Mouse (Mus musculus) right cerebral cortex, postnatal 14 days (tissue): ENCODE measurements around the gene Ppp1r9a.

ENCODE experiments used
- DNase-seq: peaks from one replicate; pipeline ENCODE4 v3.0.0; 2022

Gene Ppp1r9a

DNA sequence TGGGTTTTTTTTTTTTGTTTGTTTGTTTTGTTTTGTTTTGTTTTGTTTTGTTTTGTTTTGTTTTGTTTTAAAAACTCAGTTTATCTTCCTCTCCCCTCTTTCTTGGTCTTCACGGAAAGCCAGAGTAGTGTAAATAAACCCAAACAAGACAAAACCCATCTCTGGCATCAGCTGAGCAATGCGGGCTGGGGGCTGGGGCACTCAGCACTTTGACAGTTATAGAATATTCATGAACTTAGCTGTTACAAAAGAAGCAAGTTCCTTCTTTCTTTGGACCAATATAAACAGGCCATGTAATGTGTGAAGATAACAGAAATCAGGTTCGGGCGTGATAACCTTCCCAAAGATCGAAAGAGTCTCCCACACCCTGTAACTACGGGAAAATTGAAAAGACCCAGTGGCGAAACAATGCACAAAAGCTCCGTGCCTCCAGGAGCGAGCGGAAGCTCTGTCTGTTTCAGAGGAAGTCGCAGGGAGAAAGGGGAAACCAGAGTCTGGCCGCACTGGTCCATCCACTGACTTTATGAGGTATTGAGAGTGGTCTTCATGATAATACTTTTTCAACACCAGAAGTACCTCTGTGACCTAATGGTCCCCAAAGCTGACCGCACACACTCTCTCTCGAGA, 264.4 kb downstream of the Ppp1r9a start:
- no peak for DNase-seq

DNA sequence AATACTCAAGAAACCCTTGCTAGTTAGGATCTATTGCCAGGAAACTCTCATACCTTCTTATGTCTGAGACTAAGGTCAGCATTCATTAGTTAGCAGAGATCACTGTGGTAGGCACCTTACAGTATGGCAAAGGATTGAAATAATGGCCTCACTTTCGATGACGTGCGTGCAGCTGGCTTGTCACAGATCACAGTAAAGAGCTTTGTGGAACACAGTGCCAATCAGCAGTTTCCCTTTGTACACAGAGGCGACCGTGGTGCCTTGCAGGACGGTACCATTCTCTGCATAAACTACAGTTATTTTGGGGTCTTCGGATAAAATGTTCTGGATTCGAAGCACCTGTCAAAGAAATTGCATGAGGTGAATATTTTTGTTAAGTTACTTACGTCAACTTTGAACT, 265.4 kb downstream of the Ppp1r9a start:
- DNase-seq, result no peak

DNA sequence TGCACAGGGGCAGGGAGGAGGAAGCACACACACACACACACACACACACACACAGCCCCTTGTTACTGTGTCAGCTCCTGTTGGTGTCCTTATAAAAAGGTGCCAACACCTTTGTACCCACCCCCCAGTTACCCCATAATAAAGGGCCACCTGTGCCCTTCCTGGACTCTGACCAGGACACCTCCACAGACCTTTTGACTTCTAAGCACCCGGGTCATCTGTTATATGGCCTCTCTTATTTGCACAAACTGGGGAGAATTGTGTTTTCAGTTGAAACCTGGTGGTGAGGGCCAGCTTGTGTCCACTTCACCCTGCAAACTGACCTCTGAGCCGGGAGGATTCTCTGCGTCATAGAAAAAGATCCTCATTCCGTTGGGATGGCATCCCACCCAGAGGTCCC, 268.7 kb downstream of the Ppp1r9a start:
- DNase-seq, result no peak

DNA sequence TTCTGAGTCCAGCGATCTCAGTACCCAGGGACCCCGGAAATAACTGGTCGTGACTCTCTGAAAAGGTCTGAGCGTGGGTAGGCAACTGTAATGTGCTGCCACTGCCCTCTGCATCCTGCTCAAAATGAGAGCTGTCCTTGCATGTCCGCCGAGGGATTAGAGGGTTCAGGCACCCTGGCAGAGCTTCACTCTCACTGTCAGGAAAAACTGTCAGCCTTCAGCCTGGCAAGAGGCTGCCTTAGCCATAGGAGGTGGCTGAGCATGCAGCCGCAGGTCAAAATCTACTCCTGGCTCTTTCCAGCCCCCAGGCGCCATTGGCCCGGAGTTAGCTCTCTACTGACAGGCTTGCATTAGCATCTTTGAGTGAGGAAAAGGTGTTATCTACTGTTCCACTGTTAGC, 269.9 kb downstream of the Ppp1r9a start:
- no peak for DNase-seq

DNA sequence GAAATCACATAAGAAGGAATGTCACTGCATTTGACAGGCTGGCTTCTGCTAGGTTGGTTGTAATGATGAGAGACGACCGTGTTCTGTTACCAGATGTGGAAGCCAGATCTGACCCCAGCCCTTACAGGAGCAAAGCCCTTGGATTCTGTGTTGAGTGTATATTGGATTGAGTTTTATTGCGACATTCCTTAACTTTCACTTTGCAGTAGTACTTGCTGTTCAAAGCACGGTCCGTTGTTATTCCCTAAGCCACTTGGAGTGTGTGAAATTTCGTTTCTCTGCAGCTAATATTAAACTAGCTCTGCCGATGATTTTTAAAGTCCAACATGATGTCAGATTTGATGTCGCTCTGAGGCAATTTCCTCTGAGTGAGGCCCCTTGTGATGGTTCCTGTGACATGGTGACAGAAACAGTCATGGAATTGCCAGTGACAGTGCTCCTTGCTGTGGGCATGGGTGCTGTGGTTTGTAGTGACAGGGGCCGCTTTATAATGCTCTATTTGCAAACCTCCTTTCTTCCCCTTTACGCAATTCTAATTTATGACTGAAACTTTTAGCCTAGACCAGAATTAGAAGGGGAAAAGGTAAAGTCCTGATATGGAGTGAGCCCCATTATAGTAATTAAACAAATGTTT, 271.6 kb downstream of the Ppp1r9a start:
- no peak for DNase-seq

DNA sequence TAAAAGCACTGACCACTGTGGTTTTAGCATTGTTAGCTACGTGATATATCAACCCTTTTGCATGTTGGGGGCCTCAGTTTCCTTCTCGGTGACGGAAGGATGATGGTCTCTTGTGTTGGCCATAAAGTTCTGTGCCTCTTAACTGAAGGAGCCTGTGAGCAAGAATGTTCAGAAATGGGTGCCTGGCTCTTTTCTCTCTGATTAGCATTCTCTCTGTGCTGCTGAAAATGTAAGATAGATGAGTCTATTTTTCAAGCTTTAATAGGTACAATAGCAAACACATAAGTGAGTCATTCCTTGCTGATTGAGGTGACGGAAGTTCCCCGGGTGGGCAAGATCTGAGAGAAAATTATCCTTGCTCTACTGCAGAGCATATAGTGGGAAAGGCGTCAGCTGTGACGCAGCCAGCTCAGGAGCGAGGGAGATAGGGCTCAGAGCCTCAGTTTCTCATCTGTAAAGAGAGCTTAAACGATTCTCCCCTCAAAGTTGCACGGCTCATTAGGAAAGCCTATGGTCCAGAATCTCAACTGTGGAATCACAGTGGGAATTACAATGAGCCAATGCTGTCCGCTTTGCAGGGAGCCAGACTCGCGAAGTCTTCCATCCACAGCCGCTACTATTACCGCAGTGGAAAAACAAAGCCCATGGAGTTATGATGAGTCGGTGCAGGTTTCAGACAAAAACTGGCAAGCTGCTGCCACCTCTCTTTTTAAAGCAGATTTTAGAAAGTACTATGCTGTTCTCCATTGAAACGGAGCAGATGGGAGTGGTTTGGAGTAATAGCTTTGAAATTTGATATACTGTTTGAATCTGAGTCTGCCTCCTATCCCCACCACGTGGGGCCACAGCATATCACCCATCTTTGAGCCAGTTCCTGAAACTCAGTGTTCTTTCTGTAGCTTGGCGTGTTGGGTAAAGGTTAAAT, 275.5 kb downstream of the Ppp1r9a start:
- DNase-seq, result no peak

DNA sequence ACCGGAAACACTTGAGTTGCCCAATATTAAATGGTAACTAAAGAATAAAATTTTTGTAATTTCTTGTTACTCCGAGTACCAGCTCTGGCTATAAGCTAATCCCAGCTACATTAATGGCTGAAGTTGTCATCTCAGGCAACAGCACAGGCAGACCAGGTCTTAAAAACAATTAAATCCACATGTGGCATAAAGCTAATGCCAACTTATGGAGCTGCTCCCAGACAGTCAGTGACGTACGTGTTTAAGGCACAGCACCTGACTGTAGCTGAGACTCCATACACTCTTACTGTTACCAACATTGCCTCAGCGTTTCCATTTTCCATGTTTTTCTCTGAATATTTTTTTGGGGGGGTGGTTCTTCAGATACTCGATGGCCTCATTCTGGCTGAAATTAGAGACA, 276.5 kb downstream of the Ppp1r9a start:
- no peak for DNase-seq

DNA sequence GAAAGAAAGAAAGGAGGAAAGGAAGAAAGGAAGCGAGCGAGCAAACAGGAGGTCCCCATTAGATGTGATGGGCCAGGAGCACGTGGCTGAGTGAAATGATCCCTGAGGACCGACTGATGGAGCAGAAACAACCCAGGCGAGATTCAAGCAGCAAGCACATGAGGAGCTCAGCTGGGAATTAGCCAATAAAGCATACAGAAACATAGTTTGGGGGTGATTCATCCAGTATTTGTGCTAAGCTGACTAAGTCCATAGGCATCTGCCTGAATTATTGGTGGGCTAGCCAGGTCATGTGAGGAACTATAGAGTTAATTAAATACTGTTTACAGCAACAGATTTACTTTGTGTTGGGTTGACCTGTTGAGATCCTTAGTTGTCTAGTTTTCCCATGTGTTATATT, 277.9 kb downstream of the Ppp1r9a start:
- no peak for DNase-seq

DNA sequence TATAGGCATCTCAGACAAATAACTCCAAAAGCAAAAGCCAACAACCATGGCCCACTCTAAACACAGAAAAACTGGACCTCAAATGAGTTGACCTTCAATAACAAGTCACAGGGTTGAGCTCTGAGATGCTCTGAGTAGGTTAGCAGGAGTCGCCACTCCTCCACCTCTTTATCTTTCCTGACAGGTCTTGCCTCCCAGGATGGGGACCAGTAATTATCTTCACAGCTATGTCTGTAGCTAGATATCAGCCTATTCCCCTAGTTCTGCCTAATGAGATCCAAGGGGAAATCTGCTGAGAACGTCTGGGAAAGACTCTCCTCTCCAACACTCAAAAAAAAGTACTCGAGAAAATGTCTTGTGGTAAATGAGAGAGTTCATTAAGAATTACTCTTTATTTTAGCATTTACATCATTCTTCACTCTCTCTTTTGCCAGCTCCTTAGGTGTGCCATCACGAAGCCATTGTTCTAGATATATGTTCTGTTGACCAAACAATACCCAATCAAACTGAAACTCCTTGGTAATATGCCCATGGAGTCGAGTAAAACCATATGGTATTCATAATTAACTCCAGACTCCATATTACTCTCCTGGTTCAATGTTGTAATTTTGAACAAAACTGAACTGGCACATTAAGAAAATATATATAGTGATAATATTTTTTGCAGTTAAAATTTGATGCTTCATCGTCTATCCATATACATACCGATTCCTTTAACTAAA, 283.7 kb downstream of the Ppp1r9a start:
- no peak for DNase-seq

DNA sequence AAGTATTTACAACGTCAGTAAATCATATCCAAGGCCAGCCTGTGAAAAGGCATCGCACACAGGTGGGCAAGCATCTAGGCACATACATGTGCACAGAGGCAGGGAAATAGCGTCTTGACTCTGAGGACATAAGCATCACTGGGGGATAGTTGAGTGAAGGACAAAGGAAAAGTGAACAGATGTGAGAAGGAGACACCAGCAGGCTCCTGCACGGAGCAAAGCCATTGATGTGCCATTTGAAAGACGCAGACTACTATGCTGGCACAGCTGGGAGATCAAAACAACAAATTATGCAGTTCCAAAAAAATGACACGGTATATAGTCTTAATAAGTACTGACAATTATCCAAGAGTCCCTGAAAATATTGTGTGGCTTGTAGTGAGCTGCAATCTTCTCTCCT, 284.9 kb downstream of the Ppp1r9a start:
- no peak for DNase-seq

DNA sequence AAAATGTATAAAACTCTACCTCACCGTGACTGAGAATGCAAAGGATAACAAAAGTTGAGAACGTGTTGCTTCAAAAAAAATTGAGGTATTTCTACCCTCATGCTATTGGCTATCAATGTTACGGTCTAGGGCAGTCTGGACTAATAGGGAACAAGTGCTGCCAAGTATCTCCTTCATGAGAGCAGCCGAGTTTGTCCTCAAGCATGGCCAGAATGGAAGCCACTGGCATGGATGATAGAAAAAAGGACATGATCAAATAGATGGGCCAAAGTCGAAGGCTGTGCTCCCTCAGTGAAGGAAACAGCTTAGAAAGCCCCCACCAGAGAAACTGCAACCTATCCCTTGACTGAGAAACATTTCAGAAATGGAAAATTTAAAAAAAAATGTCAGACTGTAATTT, 285.3 kb downstream of the Ppp1r9a start:
- DNase-seq, result no peak

DNA sequence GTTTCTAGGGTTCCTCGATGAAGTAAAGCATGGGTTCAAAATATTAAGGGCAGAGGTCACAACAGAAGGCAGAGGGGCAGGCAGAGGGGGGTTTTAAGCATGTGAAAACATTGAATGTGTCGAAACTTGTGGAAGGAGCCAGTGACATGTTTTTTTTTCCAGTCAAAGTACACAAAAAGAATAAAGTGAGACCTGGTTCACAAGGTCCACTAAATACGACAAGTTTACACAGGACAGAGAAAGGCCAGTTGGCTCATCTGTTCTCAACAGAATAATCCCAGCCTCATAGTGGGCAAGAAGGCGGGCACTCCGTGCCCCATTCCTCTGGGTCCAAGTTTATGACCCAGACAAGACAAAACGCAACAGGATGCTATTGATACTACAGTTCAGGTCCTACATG, 286.2 kb downstream of the Ppp1r9a start:
- DNase-seq, result no peak

DNA sequence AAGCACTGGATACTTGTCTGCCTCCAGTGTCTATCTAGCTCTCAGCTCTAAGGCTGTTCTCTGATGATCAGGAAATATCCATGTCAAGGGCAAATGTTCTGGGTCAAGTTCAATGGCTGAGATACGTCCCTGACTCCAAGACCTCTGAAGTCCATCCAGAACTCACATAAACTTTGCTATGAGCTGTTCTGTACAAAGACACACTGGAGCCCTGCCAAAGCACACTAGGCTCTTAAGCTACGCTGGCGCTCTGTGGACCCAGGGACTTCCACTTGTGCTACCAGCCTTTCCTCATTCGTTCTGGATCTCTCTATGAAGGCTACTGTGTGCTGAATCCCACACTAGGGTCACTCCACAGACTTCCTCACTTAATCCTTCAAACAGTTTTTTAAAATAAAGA, 286.8 kb downstream of the Ppp1r9a start:
- no peak for DNase-seq

DNA sequence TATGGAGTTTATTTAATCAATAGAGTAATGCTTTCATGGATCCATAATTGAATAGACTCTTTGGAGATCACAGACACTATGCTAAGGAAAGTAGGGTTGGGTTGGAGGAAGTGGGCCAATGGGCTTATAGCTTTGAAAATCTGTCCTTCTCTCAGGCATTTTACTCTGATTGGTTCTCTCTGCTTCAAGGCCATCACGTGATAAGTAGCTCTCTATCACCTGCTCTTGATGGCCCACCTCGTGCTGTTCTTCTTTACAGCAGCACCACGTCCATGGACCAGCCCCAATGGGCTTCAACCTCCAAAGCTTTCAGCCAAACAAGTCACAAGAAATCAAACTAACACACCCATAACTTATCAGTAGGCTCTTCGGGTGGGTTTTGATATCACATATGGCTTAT, 288.0 kb downstream of the Ppp1r9a start:
- DNase-seq, result no peak

DNA sequence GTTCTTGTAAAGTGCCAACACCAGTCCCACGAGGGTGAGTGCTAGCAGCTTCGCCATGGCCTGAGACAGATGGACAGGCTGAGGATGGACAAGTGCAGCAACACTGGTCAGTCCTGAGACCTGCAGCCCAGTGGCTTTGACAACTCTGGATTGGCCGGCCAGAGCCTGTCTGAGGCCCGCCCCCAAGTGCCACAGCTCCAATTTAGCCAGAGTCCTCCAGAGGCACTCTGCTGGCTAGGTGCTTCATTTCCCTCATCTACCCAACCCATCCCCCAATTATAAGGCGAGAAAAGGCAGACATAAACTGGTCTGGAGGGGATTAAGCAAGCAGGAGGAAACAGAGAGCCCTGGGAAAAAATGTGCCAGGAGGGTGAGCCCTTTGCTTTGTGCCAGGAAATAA, 291.0 kb downstream of the Ppp1r9a start, which contains the start of gene Pon1:
Pon1 (minus strand) TSS at position 254 of the 400 bp plus-strand sequence.
- no peak for DNase-seq

DNA sequence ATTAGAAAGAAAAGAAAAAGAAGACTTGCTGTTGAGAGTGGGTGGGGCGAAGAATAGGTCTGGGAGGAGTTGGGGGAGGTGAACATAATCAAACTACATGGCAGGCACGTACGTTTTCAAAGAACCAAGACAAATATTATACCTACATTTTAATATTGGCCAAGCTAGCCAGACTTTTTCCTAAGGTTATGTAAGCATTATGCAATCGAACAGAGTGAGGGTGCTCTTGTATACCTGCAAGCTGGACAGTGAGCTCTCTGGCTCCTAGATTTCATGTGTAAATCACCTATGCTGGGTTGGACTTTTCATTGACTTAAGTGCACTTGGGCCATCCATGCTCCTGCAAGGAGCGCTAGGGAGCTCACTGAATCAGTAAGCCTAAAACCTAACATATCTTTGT, 295.9 kb downstream of the Ppp1r9a start:
- DNase-seq, result no peak

DNA sequence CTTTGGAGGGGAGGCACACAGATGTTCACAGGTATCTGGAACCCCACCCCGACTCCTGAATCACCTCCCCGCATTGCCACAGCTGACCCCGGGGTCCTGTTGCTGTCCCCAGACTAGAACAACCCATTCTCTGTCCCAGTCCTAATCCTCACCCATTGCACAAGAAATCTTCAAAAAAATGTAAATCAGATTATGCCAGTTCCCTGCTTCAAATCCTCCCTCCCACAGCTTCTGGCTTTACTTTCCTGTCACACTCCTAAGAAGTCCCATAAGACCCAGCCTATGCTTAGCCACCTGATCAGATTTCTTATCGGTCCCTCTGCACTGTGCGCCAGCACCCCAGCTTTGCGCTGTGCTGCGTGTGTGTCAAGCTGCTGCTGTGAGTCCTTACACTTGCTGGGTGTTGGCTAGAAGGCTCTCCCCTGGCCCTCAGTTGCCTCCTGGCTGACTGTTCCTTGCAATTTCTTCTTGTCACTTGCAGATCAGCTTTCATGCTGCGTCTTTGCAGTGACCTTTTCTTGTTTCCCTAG, 296.7 kb downstream of the Ppp1r9a start:
- DNase-seq, result no peak

DNA sequence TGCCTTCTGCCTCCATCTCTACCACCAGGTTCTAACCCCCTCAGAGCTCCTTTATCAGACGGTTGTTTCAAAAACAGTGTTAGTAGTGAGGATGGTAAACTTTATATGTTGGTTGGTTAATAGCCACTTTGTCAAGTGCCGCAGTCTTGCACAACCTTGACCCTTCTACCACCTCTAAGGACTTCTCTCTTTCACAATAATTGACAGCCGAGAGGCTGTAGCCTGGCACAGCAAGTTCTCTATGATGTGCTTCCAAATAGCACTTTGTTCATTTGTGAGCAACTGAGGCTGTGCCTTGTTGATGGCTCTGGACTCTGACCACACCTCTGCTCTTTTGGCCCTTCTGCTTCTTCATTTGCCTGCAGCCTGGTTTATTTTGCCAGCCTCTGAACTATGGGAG, 297.2 kb downstream of the Ppp1r9a start:
- no peak for DNase-seq

DNA sequence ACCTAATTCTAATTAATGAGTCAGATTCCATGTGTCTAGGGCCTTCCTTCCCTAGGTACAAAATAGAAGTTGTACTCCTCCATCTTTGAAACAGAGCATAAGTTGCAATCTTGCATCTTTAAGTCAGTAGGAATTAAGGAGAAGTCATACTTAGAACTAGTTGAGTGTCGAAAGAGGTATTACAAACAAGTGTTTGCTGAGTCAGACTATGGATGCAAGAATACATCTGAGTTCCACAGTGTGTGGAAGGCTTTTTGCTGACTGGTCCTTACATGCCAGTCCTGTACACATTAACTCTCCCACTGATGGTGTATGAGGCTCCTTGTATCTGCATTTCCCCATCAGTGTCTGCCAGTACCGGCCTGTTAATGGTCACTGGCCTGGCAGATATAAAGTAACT, 305.1 kb downstream of the Ppp1r9a start:
- no peak for DNase-seq
